ENCODE assay signal across 28 mouse cellular contexts in the genomic region with DNA sequence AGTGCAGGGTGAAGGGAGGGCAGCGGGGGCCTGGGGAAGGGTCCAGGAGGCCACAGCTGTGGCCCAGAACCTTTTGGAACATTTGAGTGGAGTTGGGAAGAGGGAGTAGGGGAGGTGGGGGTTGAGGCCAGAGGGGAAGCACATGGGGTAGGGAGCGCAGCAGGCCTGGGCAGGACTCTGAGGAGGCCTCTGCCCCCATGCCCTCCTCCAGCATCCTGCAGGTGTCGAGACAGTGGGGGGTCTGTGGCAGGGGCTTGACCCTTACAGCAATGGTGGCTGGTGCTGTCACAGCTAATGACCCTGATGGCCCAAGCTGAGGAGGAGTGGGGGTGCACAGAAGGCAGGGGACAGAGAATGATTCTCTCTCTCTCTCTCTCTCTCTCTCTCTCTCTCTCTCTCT. TPM values are rescaled to one million over a fixed set of nuclear protein-coding genes. Genes with fewer than 3 reads are reported as not detected.
DNase-seq lines count a peak whose midpoint lies in the region; ATAC-seq lines count a peak whose summit lies in the region.
"Had no signal": no experiment of that assay in that cellular context is flagged by ENCODE, and none has a peak within 500 bp of the region (broad histone marks: within the 10 kb centered on the region; RNA-seq: fewer than 3 reads in every experiment).

No protein-coding gene starts in this region.

- H3K4me1 ChIP-seq in midbrain, embryonic 10.5 days, result peaks cover 39% of the 10 kb centered on the region
- peaks cover 5% of the 10 kb centered on the region for H3K4me1 ChIP-seq in midbrain, embryonic 11.5 days (ENCODE audit: control insufficient read depth, insufficient read depth, low read length)
- H3K4me1 ChIP-seq in limb, embryonic 12.5 days (replicated peaks), result peaks cover 4% of the 10 kb centered on the region; the same call in 1 of the 2 replicates
- H3K4me1 ChIP-seq: heart, embryonic 12.5 days; intestine, embryonic 15.5 days had no signal

- no peak overlapping the region for H3K9ac ChIP-seq in midbrain, embryonic 11.5 days (ENCODE audit: low read length)
- no peak overlapping the region for H3K9ac ChIP-seq in limb, embryonic 12.5 days (replicated peaks)
- H3K9ac ChIP-seq: embryonic facial prominence, embryonic 15.5 days; forebrain, embryonic 12.5 days; heart, embryonic 12.5 days; intestine, embryonic 15.5 days had no signal

- peaks cover 94% of the 10 kb centered on the region for H3K27me3 ChIP-seq in midbrain, embryonic 10.5 days (ENCODE audit: low read depth, poor library complexity, severe bottlenecking)
- peaks cover 2% of the 10 kb centered on the region; the same call in 1 of the 2 replicates for H3K27me3 ChIP-seq in midbrain, embryonic 11.5 days (ENCODE audit: control insufficient read depth, insufficient read depth, low read length)
- H3K27me3 ChIP-seq in limb, embryonic 12.5 days, result peaks cover 48% of the 10 kb centered on the region

- peak; percentile 15 for DNase-seq in embryo, embryonic 10 days (ENCODE audit: low spot score)
- DNase-seq in embryo, embryonic 10.5 days (ENCODE audit: low spot score), result no peak
- DNase-seq in midbrain, embryonic 10.5 days (ENCODE audit: low spot score), result no peak
- no peak for DNase-seq in midbrain, embryonic 11.5 days (ENCODE audit: low spot score, missing footprints)
- DNase-seq in left cerebral cortex, postnatal 36 days (ENCODE audit: low spot score in 2 of 2), result no peak
- no peak for DNase-seq in gastrocnemius, postnatal 4 days (ENCODE audit: low spot score in 2 of 2)
- DNase-seq: adrenal gland, adult 8-10 months; adrenal gland, postnatal 36 days; B cell, adult 2 months; cerebellum, adult 2 months; cerebellum, postnatal 10 days; gastrocnemius, postnatal 14 days had no signal

- no peak; the same call in 1 of the 2 replicates for ATAC-seq in midbrain, embryonic 11.5 days (ENCODE audit: low FRiP score)
- peak; percentile 28; the same call in 1 of the 2 replicates for ATAC-seq in limb, embryonic 12.5 days (ENCODE audit: insufficient number of reproducible peaks, insufficient read depth, low FRiP score, low TSS enrichment, low read depth)
- ATAC-seq: CD4-positive, CD25-positive, alpha-beta regulatory T cell, adult 4 months; forebrain, embryonic 16.5 days; intestine, embryonic 15.5 days had no signal

- no peaks in the 10 kb centered on the region for H3K9me3 ChIP-seq in midbrain, embryonic 10.5 days (replicated peaks)
- H3K9me3 ChIP-seq in midbrain, embryonic 11.5 days (ENCODE audit: control insufficient read depth, low read length), result no peaks in the 10 kb centered on the region
- H3K9me3 ChIP-seq in limb, embryonic 12.5 days, result no peaks in the 10 kb centered on the region
- H3K9me3 ChIP-seq: embryonic facial prominence, embryonic 15.5 days; forebrain, embryonic 12.5 days; G1E; heart, embryonic 12.5 days; intestine, embryonic 15.5 days had no signal

- peak overlapping the region; percentile 23 for H3K27ac ChIP-seq in midbrain, embryonic 10.5 days (replicated peaks)
- H3K27ac ChIP-seq in midbrain, embryonic 11.5 days (ENCODE audit: low read depth, low read length), result no peak overlapping the region
- no peak overlapping the region for H3K27ac ChIP-seq in limb, embryonic 12.5 days
- H3K27ac ChIP-seq: embryonic facial prominence, embryonic 15.5 days; forebrain, embryonic 12.5 days; intestine, embryonic 15.5 days had no signal

- intact Hi-C loops in left cerebral cortex, postnatal 36 days (cut with DNase I), result no loop called here

- H3K36me3 ChIP-seq in midbrain, embryonic 10.5 days, result no peaks in the 10 kb centered on the region
- H3K36me3 ChIP-seq in midbrain, embryonic 11.5 days (ENCODE audit: control insufficient read depth, insufficient read depth, low read length), result no peaks in the 10 kb centered on the region
- no peaks in the 10 kb centered on the region for H3K36me3 ChIP-seq in limb, embryonic 12.5 days
- H3K36me3 ChIP-seq: embryonic facial prominence, embryonic 15.5 days; forebrain, embryonic 12.5 days; G1E; heart, embryonic 12.5 days; intestine, embryonic 15.5 days had no signal

- H3K4me2 ChIP-seq in midbrain, embryonic 11.5 days, result no peak overlapping the region
- no peak overlapping the region for H3K4me2 ChIP-seq in limb, embryonic 12.5 days
- H3K4me2 ChIP-seq: embryonic facial prominence, embryonic 15.5 days; forebrain, embryonic 12.5 days had no signal

- WGBS in midbrain, embryonic 10.5 days, result 21% methylated on average over 3 of the region's 3 CpGs
- WGBS in midbrain, embryonic 11.5 days, result 54% methylated on average over 3 of the region's 3 CpGs
- 61% methylated on average over 2 of the region's 3 CpGs for WGBS in limb, embryonic 12.5 days

- H3K4me3 ChIP-seq in midbrain, embryonic 10.5 days, result no peak overlapping the region
- no peak overlapping the region for H3K4me3 ChIP-seq in midbrain, embryonic 11.5 days (ENCODE audit: low read depth, low read length)
- no peak overlapping the region for H3K4me3 ChIP-seq in limb, embryonic 12.5 days (replicated peaks)
- H3K4me3 ChIP-seq: embryonic facial prominence, embryonic 15.5 days; erythroblast, embryonic 14.5 days; forebrain, embryonic 12.5 days; heart, embryonic 12.5 days; intestine, embryonic 15.5 days had no signal

RNA-seq across cellular contexts. Expression of a gene that starts 6.5 kb away (rescaled TPM):
- not detected in 2 replicates for polyA plus RNA-seq in midbrain, embryonic 10.5 days (2016; fragmentation: Nextera tagmentation; extraction: Ambion mirVana)
- not detected in 2 replicates for polyA plus RNA-seq in midbrain, embryonic 11.5 days (2014; fragmentation: Nextera tagmentation; extraction: Ambion mirVana)
- polyA plus RNA-seq in limb, embryonic 12.5 days (2016; fragmentation: Nextera tagmentation; extraction: Ambion mirVana), result not detected in 2 replicates
- total RNA-seq in left cerebral cortex, postnatal 36 days (2021), result not detected
- not detected for total RNA-seq in gastrocnemius, postnatal 4 days (2021)
- total RNA-seq: adrenal gland, adult 8-10 months; adrenal gland, postnatal 36 days; gastrocnemius, adult 18-20 months; gastrocnemius, postnatal 14 days; granulocyte monocyte progenitor cell, adult 5-6 weeks; heart, postnatal 25 days had no signal
- polyA plus RNA-seq: CD4-positive, CD25-positive, alpha-beta regulatory T cell, adult 4 months; cerebellum, adult 2 months; erythroblast, embryonic 14.5 days; forebrain, embryonic 12.5 days; G1E; heart, embryonic 12.5 days; hindbrain, embryonic 11.5 days had no signal

RNA-seq across cellular contexts. Expression of a gene that starts 13.2 kb away (rescaled TPM):
- 0.24 TPM in 1 of 2 replicates, not detected in the other for polyA plus RNA-seq in midbrain, embryonic 10.5 days (2016; fragmentation: Nextera tagmentation; extraction: Ambion mirVana)
- polyA plus RNA-seq in midbrain, embryonic 11.5 days (2014; fragmentation: Nextera tagmentation; extraction: Ambion mirVana), result 0.18 TPM in 1 of 2 replicates, not detected in the other
- polyA plus RNA-seq in limb, embryonic 12.5 days (2016; fragmentation: Nextera tagmentation; extraction: Ambion mirVana), result 0.23 and 0.25 TPM in 2 replicates
- total RNA-seq in left cerebral cortex, postnatal 36 days (2021), result not detected
- total RNA-seq in gastrocnemius, postnatal 4 days (2021), result not detected
- total RNA-seq: adrenal gland, postnatal 36 days; G1E; gastrocnemius, adult 18-20 months; gastrocnemius, postnatal 14 days; heart, postnatal 25 days had no signal
- polyA plus RNA-seq: CD4-positive, CD25-positive, alpha-beta regulatory T cell, adult 4 months; cerebellum, adult 2 months; embryonic facial prominence, embryonic 15.5 days; erythroblast, embryonic 14.5 days; frontal cortex, adult 2 months; G1E; heart, embryonic 12.5 days; heart, embryonic 16.5 days; intestine, embryonic 15.5 days had no signal

RNA-seq across cellular contexts. Expression of a gene that starts 26.3 kb away (rescaled TPM):
- polyA plus RNA-seq in midbrain, embryonic 10.5 days (2016; fragmentation: Nextera tagmentation; extraction: Ambion mirVana), result 81.6 and 81.7 TPM in 2 replicates
- polyA plus RNA-seq in midbrain, embryonic 11.5 days (2014; fragmentation: Nextera tagmentation; extraction: Ambion mirVana), result 49.0 and 56.9 TPM in 2 replicates
- polyA plus RNA-seq in limb, embryonic 12.5 days (2016; fragmentation: Nextera tagmentation; extraction: Ambion mirVana), result 76.9 and 79.9 TPM in 2 replicates
- total RNA-seq in left cerebral cortex, postnatal 36 days (2021), result 10 to 100 TPM; 47.0 to 47.9 TPM
- total RNA-seq in gastrocnemius, postnatal 4 days (2021), result 10 to 100 TPM; 48.6 to 53.3 TPM

RNA-seq across cellular contexts. Expression of a gene that starts 38.2 kb away (rescaled TPM):
- 0.60 and 1.9 TPM in 2 replicates for polyA plus RNA-seq in midbrain, embryonic 10.5 days (2016; fragmentation: Nextera tagmentation; extraction: Ambion mirVana)
- polyA plus RNA-seq in midbrain, embryonic 11.5 days (2014; fragmentation: Nextera tagmentation; extraction: Ambion mirVana), result 0.25 and 0.26 TPM in 2 replicates
- polyA plus RNA-seq in limb, embryonic 12.5 days (2016; fragmentation: Nextera tagmentation; extraction: Ambion mirVana), result 0.76 and 1.1 TPM in 2 replicates
- total RNA-seq in left cerebral cortex, postnatal 36 days (2021), result not detected
- not detected for total RNA-seq in gastrocnemius, postnatal 4 days (2021)
- total RNA-seq: adrenal gland, adult 8-10 months; adrenal gland, postnatal 36 days; G1E; gastrocnemius, adult 18-20 months; gastrocnemius, postnatal 14 days; granulocyte monocyte progenitor cell, adult 5-6 weeks; heart, adult 8-10 months; heart, postnatal 25 days had no signal
- polyA plus RNA-seq: cerebellum, adult 2 months; erythroblast, embryonic 14.5 days; forebrain, embryonic 16.5 days; frontal cortex, adult 2 months; G1E; heart, embryonic 16.5 days; intestine, embryonic 15.5 days had no signal

RNA-seq across cellular contexts. Expression of a gene that starts 45.5 kb away (rescaled TPM):
- polyA plus RNA-seq in midbrain, embryonic 10.5 days (2016; fragmentation: Nextera tagmentation; extraction: Ambion mirVana), result 26.1 and 35.2 TPM in 2 replicates
- 31.8 and 36.1 TPM in 2 replicates for polyA plus RNA-seq in midbrain, embryonic 11.5 days (2014; fragmentation: Nextera tagmentation; extraction: Ambion mirVana)
- polyA plus RNA-seq in limb, embryonic 12.5 days (2016; fragmentation: Nextera tagmentation; extraction: Ambion mirVana), result 35.3 and 36.8 TPM in 2 replicates
- 10 to 100 TPM; 48.4 to 50.1 TPM for total RNA-seq in left cerebral cortex, postnatal 36 days (2021)
- total RNA-seq in gastrocnemius, postnatal 4 days (2021), result 10 to 100 TPM; 23.5 to 28.6 TPM
